Mouse (Mus musculus): ENCODE results near the gene Trpv1. TPM values are rescaled to one million over a fixed set of nuclear protein-coding genes. Genes with fewer than 3 reads are reported as not detected.
A peak's percentile ranks its signal among the peaks of the same experiment; 100 is the strongest.

Gene Trpv1
- polyA plus RNA-seq, 1 experiment from 2014 or later = 0.13 TPM

DNA sequence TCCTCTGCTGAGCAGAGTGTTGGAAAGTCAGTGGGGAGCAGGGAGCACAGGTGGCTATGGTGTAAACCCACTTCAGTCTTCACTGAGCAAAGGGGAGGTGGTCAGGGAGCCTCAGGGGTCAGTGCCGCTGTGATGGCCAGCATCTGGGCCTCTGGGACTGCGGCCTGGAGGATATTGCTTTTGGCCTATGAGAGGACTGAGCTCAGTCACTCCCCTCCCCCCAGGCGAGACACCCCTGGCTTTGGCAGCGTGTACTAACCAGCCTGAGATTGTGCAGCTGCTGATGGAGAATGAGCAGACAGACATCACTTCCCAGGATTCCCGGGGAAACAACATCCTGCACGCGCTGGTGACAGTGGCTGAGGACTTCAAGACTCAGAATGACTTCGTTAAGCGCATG, 49.3 kb downstream of the Trpv1 start:
- H3K27ac ChIP-seq (ENCODE audit: low read length) = peak overlapping the region; percentile 36; the same call in 1 of the 2 replicates
- H3K4me1 ChIP-seq (ENCODE audit: control insufficient read depth, insufficient read depth, low read length) = peaks cover 16% of the 10 kb centered on the region
- peak; percentile 54; the same call in 1 of the 2 replicates for ATAC-seq (ENCODE audit: insufficient number of reproducible peaks, insufficient read depth, low FRiP score, low read depth)
- H3K9ac ChIP-seq (replicated peaks; ENCODE audit: low read depth, low read length) = 0 out of 2 replicates have a peak overlapping the region, but pooled peaks have one; percentile 21
- no peak overlapping the region for H3K4me3 ChIP-seq (ENCODE audit: low read depth, low read length)
- WGBS = 38% methylated on average over 9 of the region's 9 CpGs
- H3K9me3 ChIP-seq (ENCODE audit: control insufficient read depth, low read depth, low read length) = no peaks in the 10 kb centered on the region
- H3K4me2 ChIP-seq (replicated peaks; ENCODE audit: low read depth, low read length) = no peak overlapping the region
- no peaks in the 10 kb centered on the region for H3K27me3 ChIP-seq (ENCODE audit: control insufficient read depth, insufficient read depth, low read length)
- no peaks in the 10 kb centered on the region for H3K36me3 ChIP-seq (ENCODE audit: control insufficient read depth, insufficient read depth, low read length)

DNA sequence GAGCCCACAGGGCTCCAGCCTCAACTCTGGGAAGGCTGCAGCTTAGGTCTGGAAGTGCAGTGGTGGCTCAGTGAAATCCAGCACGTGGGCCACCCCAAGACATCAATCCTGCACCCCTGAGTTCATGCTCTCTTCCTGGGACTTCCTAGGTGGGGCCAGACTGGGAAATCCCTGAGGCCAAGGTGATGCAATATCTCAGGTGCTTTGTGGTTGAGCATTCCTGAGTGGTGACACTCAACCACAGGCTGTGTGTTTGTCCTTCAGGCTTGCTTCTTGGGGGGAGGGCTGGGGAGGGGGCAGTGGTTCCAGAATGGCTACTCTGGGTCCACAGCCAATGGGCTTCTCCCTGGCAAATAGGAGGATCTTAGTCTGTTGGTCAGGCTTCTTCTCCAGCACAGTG, 49.8 kb downstream of the Trpv1 start:
- no peak for ATAC-seq (ENCODE audit: insufficient number of reproducible peaks, insufficient read depth, low FRiP score, low read depth)
- Histone ChIP-seq H3K4me3 (ENCODE audit: low read depth, low read length) (no peak overlapping the region), H3K9me3 (ENCODE audit: control insufficient read depth, low read depth, low read length) (no peaks in the 10 kb centered on the region), H3K27me3 (ENCODE audit: control insufficient read depth, insufficient read depth, low read length) (no peaks in the 10 kb centered on the region), H3K9ac (replicated peaks; ENCODE audit: low read depth, low read length) (0 out of 2 replicates have a peak overlapping the region, but pooled peaks have one; percentile 21), H3K27ac (ENCODE audit: low read length) (peak overlapping the region; percentile 44; the same call in 1 of the 2 replicates), H3K36me3 (ENCODE audit: control insufficient read depth, insufficient read depth, low read length) (no peaks in the 10 kb centered on the region), H3K4me2 (replicated peaks; ENCODE audit: low read depth, low read length) (no peak overlapping the region), H3K4me1 (ENCODE audit: control insufficient read depth, insufficient read depth, low read length) (peaks cover 16% of the 10 kb centered on the region)
- 29% methylated on average over 1 of the region's 1 CpGs for WGBS

DNA sequence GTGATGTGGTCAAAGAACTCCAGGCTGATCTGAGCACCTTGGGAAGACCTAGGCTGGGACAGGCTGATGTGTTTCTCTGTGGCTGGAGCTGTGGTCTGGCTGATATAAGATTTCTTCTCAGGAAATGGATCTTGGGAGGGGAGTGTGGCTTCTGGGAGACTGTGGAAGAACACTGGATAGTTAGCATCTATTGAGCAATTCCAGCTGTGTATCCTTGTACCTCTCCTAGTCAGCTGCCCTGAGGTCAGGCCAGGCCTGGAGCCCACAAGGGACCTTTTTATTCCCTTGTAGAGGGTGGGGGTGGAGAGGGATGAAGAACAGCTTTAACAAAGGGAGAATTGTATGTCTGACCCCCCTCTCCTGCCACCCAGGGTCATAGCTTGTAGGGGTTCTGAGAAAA, 50.3 kb downstream of the Trpv1 start:
- ATAC-seq (ENCODE audit: insufficient number of reproducible peaks, insufficient read depth, low FRiP score, low read depth) = no peak
- peak overlapping the region; percentile 44; the same call in 1 of the 2 replicates for H3K27ac ChIP-seq (ENCODE audit: low read length)
- no peak overlapping the region for H3K9ac ChIP-seq (replicated peaks; ENCODE audit: low read depth, low read length)
- no peaks in the 10 kb centered on the region for H3K9me3 ChIP-seq (ENCODE audit: control insufficient read depth, low read depth, low read length)
- no peak overlapping the region for H3K4me2 ChIP-seq (replicated peaks; ENCODE audit: low read depth, low read length)
- H3K4me3 ChIP-seq (ENCODE audit: low read depth, low read length) = no peak overlapping the region
- H3K4me1 ChIP-seq (ENCODE audit: control insufficient read depth, insufficient read depth, low read length) = peaks cover 16% of the 10 kb centered on the region
- H3K27me3 ChIP-seq (ENCODE audit: control insufficient read depth, insufficient read depth, low read length) = no peaks in the 10 kb centered on the region
- H3K36me3 ChIP-seq (ENCODE audit: control insufficient read depth, insufficient read depth, low read length) = no peaks in the 10 kb centered on the region

DNA sequence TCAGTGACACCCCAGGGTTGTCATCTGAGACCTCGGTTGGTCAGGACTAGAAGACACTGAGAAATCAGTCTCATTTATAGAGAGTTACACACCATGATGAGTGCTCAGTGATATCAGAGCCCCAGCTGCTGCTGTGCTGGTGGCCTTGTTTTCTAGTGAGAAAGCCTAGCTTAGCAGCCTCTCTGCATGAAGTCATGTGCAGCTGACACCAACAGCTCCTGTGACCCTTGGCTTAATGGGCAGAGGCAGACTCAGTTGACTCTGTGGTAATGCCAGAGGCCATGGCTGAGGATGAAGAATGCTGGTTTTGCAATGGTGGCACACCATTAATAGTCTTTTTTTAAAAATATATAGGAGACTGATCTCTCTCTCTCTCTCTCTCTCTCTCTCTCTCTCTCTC, 55.5 kb downstream of the Trpv1 start:
- no peak for ATAC-seq (ENCODE audit: insufficient number of reproducible peaks, insufficient read depth, low FRiP score, low read depth)
- Histone ChIP-seq H3K36me3 (ENCODE audit: control insufficient read depth, insufficient read depth, low read length) (no peaks in the 10 kb centered on the region), H3K4me3 (ENCODE audit: low read depth, low read length) (no peak overlapping the region), H3K27me3 (ENCODE audit: control insufficient read depth, insufficient read depth, low read length) (no peaks in the 10 kb centered on the region), H3K4me2 (replicated peaks; ENCODE audit: low read depth, low read length) (no peak overlapping the region), H3K27ac (ENCODE audit: low read length) (no peak overlapping the region), H3K9me3 (ENCODE audit: control insufficient read depth, low read depth, low read length) (no peaks in the 10 kb centered on the region), H3K9ac (replicated peaks; ENCODE audit: low read depth, low read length) (no peak overlapping the region), H3K4me1 (ENCODE audit: control insufficient read depth, insufficient read depth, low read length) (no peaks in the 10 kb centered on the region)
- 85% methylated on average over 1 of the region's 1 CpGs for WGBS

DNA sequence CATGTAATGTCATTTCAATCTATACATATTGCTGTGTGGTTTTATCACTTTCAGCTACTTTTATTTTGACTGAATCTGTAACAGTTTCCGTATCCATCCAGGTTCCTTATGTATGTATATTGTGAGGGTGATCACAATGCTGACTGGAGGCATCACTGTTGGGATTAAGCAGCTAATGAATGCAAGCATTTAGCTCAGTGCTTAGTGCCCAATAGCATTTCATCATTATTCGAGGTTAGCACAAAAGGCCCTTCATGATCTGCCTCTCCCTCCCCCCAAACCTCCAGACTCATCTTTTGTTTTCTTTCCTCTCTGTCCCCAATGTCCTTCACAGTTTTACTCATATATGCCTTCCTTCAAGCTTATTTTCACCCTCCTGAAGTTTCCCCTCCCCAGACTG, 69.0 kb downstream of the Trpv1 start:
- no peak overlapping the region for H3K9ac ChIP-seq (replicated peaks; ENCODE audit: low read depth, low read length)
- H3K4me1 ChIP-seq (ENCODE audit: control insufficient read depth, insufficient read depth, low read length) = no peaks in the 10 kb centered on the region
- no peak for ATAC-seq (ENCODE audit: insufficient number of reproducible peaks, insufficient read depth, low FRiP score, low read depth)
- H3K27me3 ChIP-seq (ENCODE audit: control insufficient read depth, insufficient read depth, low read length) = no peaks in the 10 kb centered on the region
- no peak overlapping the region for H3K4me2 ChIP-seq (replicated peaks; ENCODE audit: low read depth, low read length)
- H3K27ac ChIP-seq (ENCODE audit: low read length) = no peak overlapping the region
- H3K9me3 ChIP-seq (ENCODE audit: control insufficient read depth, low read depth, low read length) = no peaks in the 10 kb centered on the region
- 61% methylated on average over 2 of the region's 2 CpGs for WGBS
- H3K36me3 ChIP-seq (ENCODE audit: control insufficient read depth, insufficient read depth, low read length) = no peaks in the 10 kb centered on the region
- no peak overlapping the region for H3K4me3 ChIP-seq (ENCODE audit: low read depth, low read length)

Other genes starting within 250 kb of the Trpv1 start
- 2.2 and 8.0 TPM in 2 replicates for gene P2rx1, start 235.2 kb upstream of the Trpv1 start, polyA plus RNA-seq (2014; fragmentation: Nextera tagmentation; extraction: Ambion mirVana)
- 4.3 and 5.0 TPM in 2 replicates for gene Camkk1, start 215.3 kb upstream of the Trpv1 start, polyA plus RNA-seq (2014; fragmentation: Nextera tagmentation; extraction: Ambion mirVana)
- 13.6 and 15.1 TPM in 2 replicates for gene Ncbp3, start 186.5 kb upstream of the Trpv1 start, polyA plus RNA-seq (2014; fragmentation: Nextera tagmentation; extraction: Ambion mirVana)
- 0.13 and 0.51 TPM in 2 replicates for gene Itgae, start 143.7 kb upstream of the Trpv1 start, polyA plus RNA-seq (2014; fragmentation: Nextera tagmentation; extraction: Ambion mirVana)
- gene Haspin, start 96.0 kb upstream of the Trpv1 start, polyA plus RNA-seq (2014; fragmentation: Nextera tagmentation; extraction: Ambion mirVana) = 13.3 and 14.2 TPM in 2 replicates
- gene P2rx5, start 73.9 kb upstream of the Trpv1 start, polyA plus RNA-seq (2014; fragmentation: Nextera tagmentation; extraction: Ambion mirVana) = 0.17 and 0.20 TPM in 2 replicates
- 111 and 116 TPM in 2 replicates for gene Emc6, start 57.3 kb upstream of the Trpv1 start, polyA plus RNA-seq (2014; fragmentation: Nextera tagmentation; extraction: Ambion mirVana)
- gene Tax1bp3, start 57.2 kb upstream of the Trpv1 start, polyA plus RNA-seq (2014; fragmentation: Nextera tagmentation; extraction: Ambion mirVana) = 241 and 253 TPM in 2 replicates
- gene Ctns, start 35.2 kb upstream of the Trpv1 start, polyA plus RNA-seq (2014; fragmentation: Nextera tagmentation; extraction: Ambion mirVana) = 20.0 and 20.7 TPM in 2 replicates
- 1.8 TPM in 2 replicates for gene Shpk, start 34.8 kb upstream of the Trpv1 start, polyA plus RNA-seq (2014; fragmentation: Nextera tagmentation; extraction: Ambion mirVana)
- 0.12 and 0.42 TPM in 2 replicates for gene Trpv3, start 33.1 kb downstream of the Trpv1 start, polyA plus RNA-seq (2014; fragmentation: Nextera tagmentation; extraction: Ambion mirVana)
- 3.7 and 4.1 TPM in 2 replicates for gene Aspa, start 95.3 kb downstream of the Trpv1 start, polyA plus RNA-seq (2014; fragmentation: Nextera tagmentation; extraction: Ambion mirVana)
- not detected in 2 replicates for gene Gm49340, start 95.4 kb downstream of the Trpv1 start, polyA plus RNA-seq (2014; fragmentation: Nextera tagmentation; extraction: Ambion mirVana)
- gene Spata22, start 95.4 kb downstream of the Trpv1 start, polyA plus RNA-seq (2014; fragmentation: Nextera tagmentation; extraction: Ambion mirVana) = not detected in 2 replicates
- gene Olfr20, start 116.5 kb downstream of the Trpv1 start, polyA plus RNA-seq (2014; fragmentation: Nextera tagmentation; extraction: Ambion mirVana) = not detected in 2 replicates
- gene Olfr376, start 137.0 kb downstream of the Trpv1 start, polyA plus RNA-seq (2014; fragmentation: Nextera tagmentation; extraction: Ambion mirVana) = not detected in 2 replicates
- not detected in 2 replicates for gene Olfr1, start 165.3 kb downstream of the Trpv1 start, polyA plus RNA-seq (2014; fragmentation: Nextera tagmentation; extraction: Ambion mirVana)
- gene Olfr378, start 194.2 kb downstream of the Trpv1 start, polyA plus RNA-seq (2014; fragmentation: Nextera tagmentation; extraction: Ambion mirVana) = not detected in 2 replicates
- gene Olfr380, start 223.2 kb downstream of the Trpv1 start, polyA plus RNA-seq (2014; fragmentation: Nextera tagmentation; extraction: Ambion mirVana) = not detected in 2 replicates